Mouse (Mus musculus): ENCODE results near the gene Serpinb9b.
"Not testable (repeated sequence)": the region's sequence is repeated elsewhere in the genome, so short reads cannot be mapped to it uniquely, and the experiment has no call there.

The Serpinb9b gene

DNA sequence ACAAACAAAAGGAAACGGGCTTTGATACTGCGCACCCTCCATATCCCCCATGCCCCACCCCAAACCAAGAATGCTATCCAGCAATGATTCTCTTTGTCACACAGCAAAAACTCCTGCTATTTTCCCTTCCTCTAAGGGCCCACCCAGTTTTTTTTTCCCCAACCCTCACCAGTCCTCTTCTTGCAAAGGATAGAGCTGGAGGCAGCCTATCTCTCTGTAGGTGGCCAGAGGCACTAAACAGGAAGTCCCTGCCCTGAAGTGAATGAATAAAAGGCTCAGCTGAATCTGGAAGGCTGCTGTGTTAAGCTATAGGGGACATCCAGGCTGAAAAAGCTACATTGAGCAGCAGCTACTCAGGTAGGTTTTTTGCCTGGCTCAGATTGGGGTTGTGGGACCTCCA is at the start of gene Serpinb9b:
Serpinb9b (plus strand) TSS at position 173 of the 400 bp plus-strand sequence.
- DNase-seq (ENCODE audit: low spot score in 2 of 2), result no peak

DNA sequence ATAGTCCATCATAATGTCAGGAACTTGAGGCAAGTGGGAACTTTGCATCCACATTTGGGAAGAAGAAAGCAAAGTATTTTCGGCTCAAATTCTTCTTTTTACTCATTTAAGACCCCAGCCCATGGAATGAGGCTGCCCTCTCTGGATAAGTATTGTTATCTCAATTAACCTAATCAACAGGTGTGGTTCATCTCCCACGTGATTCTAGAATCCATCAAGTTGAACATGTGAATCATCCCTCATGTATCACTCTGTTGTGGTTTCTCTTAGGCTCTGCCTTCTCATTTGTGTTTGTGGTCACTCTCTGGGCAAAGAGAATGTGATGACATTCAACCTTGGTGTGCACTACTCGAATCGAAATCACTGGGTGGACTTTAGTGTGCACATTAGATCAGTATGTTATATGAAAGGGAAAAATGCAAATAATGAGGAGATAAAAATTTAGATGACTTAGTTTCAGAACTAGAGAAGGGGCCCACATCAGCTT is 44.6 kb upstream of the Serpinb9b start:
- DNase-seq (ENCODE audit: low spot score in 2 of 2), result no peak

DNA sequence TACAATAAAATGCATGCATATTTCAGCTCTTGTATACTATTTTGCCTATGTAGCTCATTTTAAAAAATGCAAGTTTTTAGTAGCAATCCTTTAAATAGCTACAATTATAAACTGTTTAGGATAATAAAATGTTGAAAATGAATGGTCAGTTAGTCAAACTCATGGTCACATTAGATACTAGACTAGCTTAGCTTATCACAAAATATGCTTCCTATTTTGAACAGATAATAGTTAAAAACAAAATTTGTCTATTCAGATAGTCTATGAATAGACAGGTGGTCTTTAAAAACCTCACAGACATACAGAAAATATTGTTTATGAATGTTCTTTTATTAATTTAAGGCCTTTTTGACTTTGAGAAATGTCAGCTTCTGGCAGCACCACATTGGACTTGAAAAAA is 41.0 kb upstream of the Serpinb9b start:
- no peak for DNase-seq (ENCODE audit: low spot score in 2 of 2)

- peak; percentile 67 to 82 for DNase-seq (ENCODE audit: low spot score in 2 of 2)
These were observed 33.9 kb upstream of the Serpinb9b start for GRCm38 (mm10) chr13:32993152-32993893.

GRCm38 (mm10) chr13:32993894-32994242 is 33.3 kb upstream of the Serpinb9b start:
- DNase-seq (ENCODE audit: low spot score in 2 of 2), result no peak

GRCm38 (mm10) chr13:32995051-32995450 is 32.2 kb upstream of the Serpinb9b start:
- no peak for DNase-seq (ENCODE audit: low spot score in 2 of 2)

DNA sequence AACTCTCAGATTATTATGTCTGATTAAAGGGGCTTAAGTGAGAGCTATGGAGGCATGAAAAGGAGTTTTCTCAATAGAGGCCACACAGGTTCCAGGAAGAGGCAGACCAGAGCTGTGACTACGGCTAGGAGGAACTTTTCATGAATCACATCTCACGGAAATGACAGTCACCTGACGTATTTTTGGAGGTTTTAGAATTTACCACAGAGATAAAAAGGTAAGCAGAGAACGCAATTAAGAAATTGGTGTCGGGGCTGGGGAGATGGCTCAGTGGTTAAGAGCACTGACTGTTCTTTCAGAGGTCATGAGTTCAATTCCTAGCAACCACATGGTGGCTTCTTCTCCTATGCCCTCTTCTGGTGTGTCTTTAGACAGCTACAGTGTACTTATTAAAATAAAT is 25.9 kb upstream of the Serpinb9b start:
- no peak for DNase-seq (ENCODE audit: low spot score in 2 of 2)

DNA sequence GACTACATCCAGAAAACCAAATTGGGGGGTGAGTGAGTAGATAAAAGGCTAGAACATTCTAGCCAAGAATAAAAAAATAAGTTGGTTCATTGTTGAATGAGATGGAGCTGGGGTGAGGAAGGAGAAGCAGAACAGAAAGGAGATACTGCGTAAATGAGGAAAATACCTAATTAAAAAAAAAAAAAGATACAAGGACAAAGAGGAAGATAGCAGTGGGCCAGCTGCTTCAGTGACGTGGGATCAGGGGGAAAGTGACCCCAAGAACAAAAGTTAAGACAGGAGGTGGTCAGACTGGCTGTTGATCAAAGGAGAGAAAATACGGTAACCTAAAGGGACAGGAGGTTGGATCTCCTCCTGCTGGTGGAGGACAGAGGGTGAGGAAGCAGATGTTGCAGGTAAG is 24.3 kb upstream of the Serpinb9b start, which contains the start of gene Serpinb9:
Serpinb9 (plus strand) TSS at position 301 of the 400 bp plus-strand sequence.
- DNase-seq (ENCODE audit: low spot score in 2 of 2), result no peak

- peak in 1 of 2 experiments; percentile 38 for DNase-seq (ENCODE audit: low spot score in 2 of 2)
These were observed 23.4 kb upstream of the Serpinb9b start for GRCm38 (mm10) chr13:33003523-33004413.

GRCm38 (mm10) chr13:33004414-33005105 is 22.7 kb upstream of the Serpinb9b start:
- peak; percentile 77 to 86 for DNase-seq (ENCODE audit: low spot score in 2 of 2)

GRCm38 (mm10) chr13:33005501-33006075 is 21.6 kb upstream of the Serpinb9b start:
- no peak for DNase-seq (ENCODE audit: low spot score in 2 of 2)

DNA sequence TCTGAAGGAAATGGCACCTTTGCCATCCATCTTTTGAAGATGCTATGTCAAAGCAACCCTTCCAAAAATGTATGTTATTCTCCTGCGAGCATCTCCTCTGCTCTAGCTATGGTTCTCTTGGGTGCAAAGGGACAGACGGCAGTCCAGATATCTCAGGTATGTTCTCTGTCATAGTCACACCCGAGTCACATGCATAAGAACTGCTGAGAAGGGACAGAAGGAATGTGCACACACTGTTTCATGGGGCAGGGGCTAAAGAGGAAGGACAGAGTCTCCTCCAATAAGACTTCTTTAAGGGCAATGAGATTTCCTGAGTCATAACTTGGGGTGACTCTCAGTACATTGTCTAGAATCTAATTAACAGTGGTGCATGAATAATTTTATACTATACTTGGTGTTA is 20.7 kb upstream of the Serpinb9b start:
- no peak for DNase-seq (ENCODE audit: low spot score in 2 of 2)

GRCm38 (mm10) chr13:33012395-33012794 is 14.8 kb upstream of the Serpinb9b start:
- no peak for DNase-seq (ENCODE audit: low spot score in 2 of 2)

GRCm38 (mm10) chr13:33013271-33013670 is 13.9 kb upstream of the Serpinb9b start:
- no peak for DNase-seq (ENCODE audit: low spot score in 2 of 2)

- DNase-seq (ENCODE audit: low spot score in 2 of 2), result no peak
These were observed 4.8 kb upstream of the Serpinb9b start for GRCm38 (mm10) chr13:33022371-33022770.

GRCm38 (mm10) chr13:33026427-33027057 is 674 bp upstream of the Serpinb9b start:
- DNase-seq (ENCODE audit: low spot score in 2 of 2), result no peak

GRCm38 (mm10) chr13:33028146-33028545 is 930 bp downstream of the Serpinb9b start:
- DNase-seq (ENCODE audit: low spot score in 2 of 2), result no peak

DNA sequence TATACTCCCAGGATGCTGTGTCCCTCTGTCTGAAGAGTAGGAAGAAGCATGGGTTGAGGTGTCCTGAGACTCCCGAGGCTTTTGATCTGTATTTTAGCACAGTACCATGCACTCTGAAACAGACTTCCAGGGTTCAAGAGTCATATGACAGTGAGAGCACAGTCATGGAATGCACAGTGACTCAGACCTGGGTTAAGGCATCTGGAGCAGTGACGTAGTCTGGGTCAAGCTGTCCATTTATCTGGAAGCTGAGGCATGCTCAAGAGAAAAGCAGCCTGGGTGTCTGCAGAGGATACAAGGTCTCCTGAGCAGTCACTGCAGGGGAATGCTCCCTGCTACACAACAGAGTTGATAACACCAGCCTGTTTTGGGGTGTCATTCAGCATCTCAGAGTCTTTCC is 1.3 kb downstream of the Serpinb9b start:
- no peak for DNase-seq (ENCODE audit: low spot score in 2 of 2)

DNA sequence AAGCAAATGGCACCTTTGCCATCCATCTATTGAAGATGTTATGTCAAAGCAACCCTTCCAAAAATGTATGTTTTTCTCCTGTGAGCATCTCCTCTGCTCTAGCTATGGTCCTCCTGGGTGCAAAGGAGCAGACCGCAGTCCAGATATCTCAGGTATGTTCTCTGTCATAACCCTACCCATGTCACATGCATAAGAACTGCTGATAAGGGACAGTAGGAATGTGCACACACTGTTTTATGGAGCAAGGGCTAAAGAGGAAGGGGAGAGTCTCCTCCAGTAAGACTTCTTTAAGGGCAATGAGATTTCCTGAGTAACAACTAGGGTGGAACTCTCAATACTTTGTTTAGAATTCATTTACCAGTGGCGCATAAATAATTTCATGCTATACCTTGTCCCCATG is 2.3 kb downstream of the Serpinb9b start:
- not testable (repeated sequence) for DNase-seq (ENCODE audit: low spot score in 2 of 2)

GRCm38 (mm10) chr13:33030281-33030680 is 3.1 kb downstream of the Serpinb9b start:
- DNase-seq (ENCODE audit: low spot score in 2 of 2), result no peak

DNA sequence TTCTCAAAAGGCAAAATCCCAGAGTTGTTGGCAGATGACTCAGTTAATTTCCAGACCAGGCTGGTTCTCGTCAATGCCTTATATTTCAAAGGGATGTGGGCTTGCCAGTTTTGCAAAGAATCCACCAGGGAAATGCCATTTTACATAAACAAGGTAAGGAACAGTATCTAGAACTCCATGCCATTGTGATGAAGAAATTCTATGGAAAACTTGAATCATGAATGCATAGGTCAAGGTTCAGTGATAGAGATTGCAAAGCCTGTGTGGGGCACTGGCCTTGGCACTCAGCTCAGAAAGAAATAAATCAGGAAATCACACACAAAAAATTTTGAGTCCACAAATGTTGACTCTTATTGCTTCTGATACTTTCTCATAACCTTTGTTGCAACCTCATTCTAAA is 8.3 kb downstream of the Serpinb9b start:
- no peak for DNase-seq (ENCODE audit: low spot score in 2 of 2)

Measured in spleen, postnatal 36 days (tissue).